Mouse (Mus musculus) myocyte (in vitro differentiated cells): ENCODE measurements at regions not wholly inside any gene's neighbourhood (a gene's known extent, or its start where the extent isn't known, plus 50 kb on each side); places are given as distances from the start of the nearest gene placed in this dataset.

Experiments used
- H3K27me3 ChIP-seq: one replicate; pipeline ENCODE4 v1.6.1; 2011; ENCODE audit not compliant: control insufficient read depth, insufficient read depth, insufficient read length
- H3K36me3 ChIP-seq: one replicate; pipeline ENCODE4 v1.6.1; 2011; ENCODE audit not compliant: control insufficient read depth, insufficient read depth
- H3K4me2 ChIP-seq: one replicate; pipeline ENCODE4 v1.6.1; 2011; ENCODE audit warnings: low read depth, control low read depth
- H3K4me3 ChIP-seq: one replicate; pipeline ENCODE4 v1.5.1; 2011; ENCODE audit warnings: mild to moderate bottlenecking, control low read depth, moderate library complexity
- H3K79me2 ChIP-seq: one replicate; pipeline ENCODE4 v1.6.1; 2011; ENCODE audit not compliant: control insufficient read depth, insufficient read depth
- H3ac ChIP-seq: one replicate; pipeline ENCODE4 v1.6.1; 2011; ENCODE audit not compliant: control insufficient read depth, insufficient read length
- CEBPB ChIP-seq: IDR thresholded peaks from 2 replicates; pipeline ENCODE4 v1.6.1; 2011; ENCODE audit warnings: mild to moderate bottlenecking, moderate library complexity; ENCODE audit not compliant: poor library complexity, insufficient read depth, severe bottlenecking
- E2F4 ChIP-seq: IDR thresholded peaks from one replicate; pipeline ENCODE4 v1.6.1; 2011; ENCODE audit warnings: mild to moderate bottlenecking, control low read depth, moderate library complexity; ENCODE audit not compliant: insufficient read depth
- MAX ChIP-seq: IDR thresholded peaks from one replicate; pipeline ENCODE4 v1.6.1; 2011; ENCODE audit warnings: low read depth, mild to moderate bottlenecking, control low read depth
- MYOD1 ChIP-seq, 3 experiments: IDR thresholded peaks; one replicate each; pipeline ENCODE4 v1.6.1; 2011; ENCODE audit warnings: control low read depth in 2 of 3, low read depth in 2 of 3, mild to moderate bottlenecking in 2 of 3, moderate library complexity in 1 of 3; ENCODE audit not compliant: insufficient read length in 2 of 3, control insufficient read depth in 1 of 3
- MYOG ChIP-seq, 3 experiments: IDR thresholded peaks; one replicate each; pipeline ENCODE4 v1.6.1; 2011; ENCODE audit warnings: control low read depth in 2 of 3, low read depth in 2 of 3, mild to moderate bottlenecking in 2 of 3; ENCODE audit not compliant: insufficient read length in 2 of 3, control insufficient read depth in 1 of 3, insufficient read depth in 1 of 3
- POLR2A ChIP-seq: IDR thresholded peaks from one replicate; pipeline ENCODE4 v1.6.1; 2011; ENCODE audit warnings: low read depth, mild to moderate bottlenecking, control low read depth, moderate library complexity; ENCODE audit not compliant: insufficient read length
- POLR2AphosphoS2 ChIP-seq: IDR thresholded peaks from one replicate; pipeline ENCODE4 v1.6.1; 2011; ENCODE audit warnings: low read depth, control low read depth; ENCODE audit not compliant: insufficient read length
- REST ChIP-seq: IDR thresholded peaks from one replicate; pipeline ENCODE4 v1.6.1; 2011; ENCODE audit warnings: mild to moderate bottlenecking, control low read depth, moderate library complexity; ENCODE audit not compliant: insufficient read depth, insufficient read length
- SRF ChIP-seq: IDR thresholded peaks from one replicate; pipeline ENCODE4 v1.6.1; 2011; ENCODE audit warnings: low read depth; ENCODE audit not compliant: control insufficient read depth, insufficient read length
- TCF12 ChIP-seq: IDR thresholded peaks from one replicate; pipeline ENCODE4 v1.6.1; 2011; ENCODE audit warnings: mild to moderate bottlenecking, control low read depth; ENCODE audit not compliant: poor library complexity, insufficient read depth, severe bottlenecking
- TCF3 ChIP-seq: IDR thresholded peaks from one replicate; pipeline ENCODE4 v1.6.1; 2011; ENCODE audit warnings: low read depth, control low read depth; ENCODE audit not compliant: insufficient read length
- USF1 ChIP-seq: IDR thresholded peaks from one replicate; pipeline ENCODE4 v1.6.1; 2011; ENCODE audit warnings: low read depth, mild to moderate bottlenecking, control low read depth, moderate library complexity

DNA sequence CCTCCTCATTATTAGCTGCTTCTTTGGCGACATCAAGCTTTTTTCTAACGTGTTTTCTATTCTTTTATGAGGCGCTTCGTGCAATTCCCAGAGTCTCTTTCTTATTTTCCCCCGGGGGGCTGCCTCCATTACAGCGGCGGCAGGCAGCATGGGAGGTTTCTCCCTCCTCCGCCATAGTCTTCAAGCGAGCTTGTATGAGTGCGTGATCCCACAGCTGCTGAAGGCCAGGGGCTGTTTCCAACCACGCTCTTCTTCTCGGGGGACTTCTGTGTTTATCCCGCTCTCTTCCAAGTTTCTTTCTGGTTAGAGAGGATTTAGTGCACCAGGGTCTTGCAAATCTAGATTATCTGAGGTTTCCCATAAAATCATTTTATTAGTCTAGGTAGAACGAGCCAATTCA is 77.9 kb upstream of the Lsm14a start:
- H3K4me2 ChIP-seq = no peak overlapping the region

GRCm38 (mm10) chr7:34462069-34462468 is 69.0 kb upstream of the Lsm14a start:
- TF ChIP-seq CEBPB = no peak
- TF ChIP-seq POLR2A = no peak
- no peak for TF ChIP-seq MYOG (IDR thresholded peaks at IDR 0.05; ENCODE audit: control insufficient read depth in 1 of 3, insufficient read depth in 1 of 3, insufficient read length in 2 of 3, low read depth in 2 of 3)
- TF ChIP-seq MAX = no peak
- no peak for TF ChIP-seq SRF
- TF ChIP-seq REST = no peak
- TF ChIP-seq E2F4 = no peak
- TF ChIP-seq MYOD1 (IDR thresholded peaks at IDR 0.05; ENCODE audit: control insufficient read depth in 1 of 3, insufficient read length in 2 of 3, low read depth in 2 of 3) = no peak
- Histone ChIP-seq H3K36me3 (no peaks in the 10 kb centered on the region), H3K4me3 (no peak overlapping the region), H3K4me2 (no peak overlapping the region), H3K79me2 (no peaks in the 10 kb centered on the region), H3K27me3 (no peaks in the 10 kb centered on the region), H3ac (no peak overlapping the region)

More for the DNA sequence above, 77.9 kb upstream of the Lsm14a start:
- H3K79me2 ChIP-seq = no peaks in the 10 kb centered on the region
- no peaks in the 10 kb centered on the region for H3K36me3 ChIP-seq
- no peaks in the 10 kb centered on the region for H3K27me3 ChIP-seq
- TF ChIP-seq E2F4 (no peak), REST (no peak), MAX (no peak), MYOD1 (IDR thresholded peaks at IDR 0.05; ENCODE audit: control insufficient read depth in 1 of 3, insufficient read length in 2 of 3, low read depth in 2 of 3) (no peak), TCF12 (no peak), CEBPB (no peak), SRF (no peak), POLR2AphosphoS2 (no peak), MYOG (IDR thresholded peaks at IDR 0.05; ENCODE audit: control insufficient read depth in 1 of 3, insufficient read depth in 1 of 3, insufficient read length in 2 of 3, low read depth in 2 of 3) (no peak), USF1 (no peak), POLR2A (no peak), TCF3 (no peak)
- H3ac ChIP-seq = no peak overlapping the region
- no peak overlapping the region for H3K4me3 ChIP-seq

DNA sequence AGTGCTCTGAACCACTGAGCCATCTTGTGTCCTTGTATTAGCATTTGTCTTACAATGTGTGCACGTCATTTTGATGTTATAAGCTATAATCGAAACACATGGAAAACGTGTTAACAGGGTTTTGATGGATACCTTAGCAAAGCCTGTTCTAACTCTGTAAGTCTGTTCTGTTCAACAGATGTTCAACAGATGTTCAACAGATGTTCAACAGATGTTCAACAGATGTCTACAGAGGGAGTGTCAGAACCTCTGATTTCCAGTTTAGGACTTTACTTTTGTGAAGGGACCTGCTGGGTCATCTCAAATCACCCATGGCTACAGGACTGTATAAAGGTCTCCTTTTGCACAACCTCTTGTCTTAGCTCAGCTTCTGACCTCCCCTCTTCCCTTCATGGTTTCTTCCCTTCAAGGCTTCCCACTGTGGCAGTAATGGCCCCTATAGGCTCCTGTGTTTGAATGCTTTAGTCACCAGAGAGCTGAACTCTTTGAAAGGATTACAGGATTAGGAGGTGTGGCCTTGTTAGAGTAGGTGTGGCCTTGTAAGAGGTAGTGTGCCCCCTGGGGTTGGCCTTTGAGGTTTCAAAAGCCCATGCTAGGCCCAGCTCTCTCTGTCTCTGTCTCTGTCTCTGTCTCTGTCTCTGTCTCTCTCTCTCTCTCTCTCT is 66.8 kb upstream of the Lsm14a start:
- Histone ChIP-seq H3K27me3 (no peaks in the 10 kb centered on the region), H3ac (no peak overlapping the region), H3K4me2 (no peak overlapping the region), H3K4me3 (no peak overlapping the region), H3K36me3 (no peaks in the 10 kb centered on the region), H3K79me2 (no peaks in the 10 kb centered on the region)
- no peak for TF ChIP-seq TCF12

DNA sequence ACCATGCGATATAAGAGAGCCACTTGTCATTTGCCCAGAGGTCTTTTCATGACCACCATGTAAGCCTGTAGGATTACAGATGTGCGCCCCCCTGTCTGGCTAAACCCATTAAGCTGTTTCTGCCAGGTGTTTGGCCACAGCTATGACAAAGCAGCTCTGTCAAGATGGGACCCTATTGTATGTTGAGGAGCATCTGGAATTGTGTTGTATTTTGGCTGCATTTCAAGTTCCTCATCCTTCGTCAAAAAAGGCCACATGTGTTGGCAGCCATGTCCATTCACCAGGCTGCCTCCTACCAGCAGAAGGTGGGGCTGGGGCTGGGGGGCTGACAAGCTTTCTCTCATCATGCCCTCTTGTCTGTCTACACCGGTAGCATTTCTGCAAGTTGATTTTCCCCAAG is 65.7 kb upstream of the Lsm14a start:
- no peak overlapping the region for H3K4me2 ChIP-seq
- H3ac ChIP-seq = no peak overlapping the region
- no peak for TF ChIP-seq USF1
- no peak for TF ChIP-seq TCF3
- no peak for TF ChIP-seq REST
- TF ChIP-seq MYOG (IDR thresholded peaks at IDR 0.05; ENCODE audit: control insufficient read depth in 1 of 3, insufficient read depth in 1 of 3, insufficient read length in 2 of 3, low read depth in 2 of 3) = no peak
- TF ChIP-seq TCF12 = no peak
- TF ChIP-seq E2F4 = no peak
- no peak for TF ChIP-seq POLR2AphosphoS2
- TF ChIP-seq MAX = no peak
- TF ChIP-seq MYOD1 (IDR thresholded peaks at IDR 0.05; ENCODE audit: control insufficient read depth in 1 of 3, insufficient read length in 2 of 3, low read depth in 2 of 3) = no peak
- TF ChIP-seq CEBPB = no peak
- no peak for TF ChIP-seq POLR2A
- no peak for TF ChIP-seq SRF
- no peak overlapping the region for H3K4me3 ChIP-seq
- H3K79me2 ChIP-seq = no peaks in the 10 kb centered on the region
- H3K36me3 ChIP-seq = no peaks in the 10 kb centered on the region
- no peaks in the 10 kb centered on the region for H3K27me3 ChIP-seq

DNA sequence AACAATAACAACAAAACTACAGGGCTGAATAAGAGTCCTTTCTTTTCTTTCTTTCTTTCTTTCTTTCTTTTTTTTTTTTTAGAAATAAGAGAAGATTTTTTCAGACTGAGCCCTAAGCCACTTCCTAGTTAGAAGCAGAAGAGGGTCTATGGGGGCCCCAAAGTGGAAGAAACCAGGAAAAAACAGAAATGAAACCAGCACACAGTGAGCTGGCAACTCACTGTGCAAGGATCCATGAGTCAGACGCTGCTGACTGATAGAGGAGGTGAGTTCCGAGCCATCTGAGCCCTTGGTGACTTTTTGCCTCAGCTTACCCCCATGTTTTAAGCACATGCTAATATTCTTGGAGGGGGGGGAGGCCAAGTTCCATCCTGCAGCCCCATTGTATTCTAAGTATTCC is 55.2 kb upstream of the Lsm14a start:
- TF ChIP-seq SRF (no peak), POLR2AphosphoS2 (no peak), E2F4 (no peak), REST (no peak), MYOG (IDR thresholded peaks at IDR 0.05; ENCODE audit: control insufficient read depth in 1 of 3, insufficient read depth in 1 of 3, insufficient read length in 2 of 3, low read depth in 2 of 3) (no peak), TCF12 (no peak), CEBPB (no peak), TCF3 (no peak), MYOD1 (IDR thresholded peaks at IDR 0.05; ENCODE audit: control insufficient read depth in 1 of 3, insufficient read length in 2 of 3, low read depth in 2 of 3) (no peak)
- no peak overlapping the region for H3K4me3 ChIP-seq
- no peaks in the 10 kb centered on the region for H3K79me2 ChIP-seq
- H3K27me3 ChIP-seq = peaks cover 27% of the 10 kb centered on the region
- H3ac ChIP-seq = no peak overlapping the region
- H3K4me2 ChIP-seq = no peak overlapping the region
- H3K36me3 ChIP-seq = no peaks in the 10 kb centered on the region
